Mouse (Mus musculus) granulocyte monocyte progenitor cell, adult 5-6 weeks (primary cell): Measurements from ENCODE around the gene Dact1. TPM values are rescaled to one million over a fixed set of nuclear protein-coding genes. Genes with fewer than 3 reads are reported as not detected.

Source experiments
- ATAC-seq: replicated peaks from 2 replicates; pipeline ENCODE4 v1.8.0; 2016; ENCODE audit warnings: mild to moderate bottlenecking, moderate TSS enrichment, inconsistent platforms; ENCODE audit not compliant: poor library complexity, severe bottlenecking
- total RNA-seq, 2 experiments: library from RNA; stranded (forward) in 1 of 2; stranded (reverse) in 1 of 2; fragments of 200-712, 200-1000 nt in 1 of 2; fragments of >200 nt in 1 of 2; fragmentation: Nextera tagmentation in 1 of 2; gene quantifications; 2 replicates each; pipeline ENCODE4 v1.2.3; 2014 to 2017

Dact1 gene
- total RNA-seq, 2 experiments from 2014 or later: 0.80 TPM; not detected in 1

DNA sequence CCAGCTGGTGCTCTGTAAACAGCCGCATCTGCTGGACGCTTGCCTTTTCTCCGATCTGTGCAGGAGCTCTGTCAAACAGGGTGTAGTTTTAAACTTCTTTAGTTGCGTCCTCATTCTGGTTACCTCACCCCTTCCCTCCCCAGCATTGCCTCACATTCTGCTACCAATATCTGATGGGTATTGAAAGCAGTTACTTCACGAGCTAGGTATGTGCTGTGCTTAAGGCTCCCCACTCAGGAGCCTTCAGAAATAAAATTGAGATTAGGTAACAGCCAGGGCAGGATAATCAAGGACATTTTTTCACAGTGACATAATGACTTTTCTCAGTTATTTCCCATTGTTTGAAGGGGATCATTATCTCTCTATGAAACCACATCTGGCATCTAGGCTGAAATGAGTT lies 23.9 kb downstream of the Dact1 start:
- no peak for ATAC-seq

- ATAC-seq: no peak
Observed at GRCm38 (mm10) chr12:71337025-71337582, 27.4 kb downstream of the Dact1 start.

- ATAC-seq: no peak
Observed at GRCm38 (mm10) chr12:71337896-71338463, 28.3 kb downstream of the Dact1 start.

DNA sequence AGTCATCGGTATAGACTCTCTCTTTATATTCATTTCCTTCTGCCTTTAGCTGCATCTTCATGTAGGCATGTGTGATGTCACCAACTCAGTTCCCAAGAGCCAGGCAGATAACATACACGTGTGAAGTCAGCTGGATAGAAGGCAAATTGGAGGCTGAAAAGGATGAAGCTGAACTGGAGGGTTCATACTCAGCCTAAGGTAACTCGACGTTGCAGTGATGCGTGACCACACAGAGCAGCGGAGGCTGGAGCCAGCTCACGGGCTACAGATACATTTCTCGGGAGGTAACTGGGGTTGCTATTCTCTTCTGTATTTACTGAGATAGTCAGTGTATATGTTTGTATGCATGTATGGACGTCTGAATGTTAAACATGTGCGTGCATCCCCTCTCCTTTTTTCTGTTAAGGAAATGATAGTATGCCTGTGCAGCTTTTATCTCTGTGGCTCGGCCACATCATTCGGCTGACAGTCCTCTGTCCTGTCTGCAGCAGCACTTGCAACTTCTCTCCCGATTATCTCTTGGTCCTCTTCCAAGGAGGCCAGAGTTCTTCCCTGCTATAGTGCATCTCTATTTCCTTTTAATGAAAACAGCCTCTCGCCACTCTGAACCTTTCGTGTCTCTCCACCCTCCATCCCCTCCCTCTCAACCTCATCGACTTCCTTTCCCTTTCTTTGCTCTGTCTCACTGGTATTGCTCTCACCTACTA lies 29.6 kb downstream of the Dact1 start:
- ATAC-seq: no peak

- ATAC-seq: no peak
Observed at GRCm38 (mm10) chr12:71342397-71342796, 32.7 kb downstream of the Dact1 start.

DNA sequence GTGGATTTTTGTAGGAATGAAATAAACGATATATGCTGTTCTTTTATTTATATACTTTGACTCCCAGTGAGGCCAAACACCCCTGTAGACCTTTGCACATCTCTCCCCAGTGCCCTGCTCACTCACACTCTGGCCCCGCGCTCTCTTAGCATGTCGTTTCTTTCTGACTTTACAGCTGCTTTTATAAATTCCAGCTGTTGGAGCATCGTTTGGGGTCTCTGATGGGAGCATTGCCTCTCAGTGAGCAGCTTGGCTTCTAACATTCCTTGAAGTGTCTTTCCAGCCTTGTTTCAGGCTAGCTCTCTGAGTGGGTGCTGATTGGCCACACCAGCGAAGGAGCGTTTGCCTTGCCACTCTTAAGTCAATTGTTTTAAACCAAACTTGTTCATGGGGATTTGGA lies 35.8 kb downstream of the Dact1 start:
- ATAC-seq: no peak

DNA sequence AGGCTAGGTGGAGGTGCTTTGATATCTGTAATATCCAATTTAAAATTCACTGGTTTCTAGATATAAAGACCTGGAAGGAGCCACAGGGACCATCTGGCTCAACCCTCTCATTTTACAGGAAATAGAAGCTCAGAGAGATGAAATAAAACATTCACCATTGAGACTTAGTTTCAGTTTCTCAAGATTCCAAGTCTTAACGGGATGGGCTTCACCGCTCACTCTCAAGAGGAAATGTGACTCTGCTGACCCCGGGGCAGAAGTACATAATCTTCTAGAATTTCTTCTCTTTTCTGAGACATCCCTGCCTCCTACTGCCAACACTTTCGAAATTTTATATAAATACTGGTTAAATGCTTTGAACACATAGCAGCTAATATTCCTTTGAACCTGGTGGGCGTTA lies 36.4 kb downstream of the Dact1 start:
- no peak; the same call in 1 of the 2 replicates for ATAC-seq

GRCm38 (mm10) chr12:71348401-71348896 lies 38.8 kb downstream of the Dact1 start:
- ATAC-seq: no peak

GRCm38 (mm10) chr12:71350077-71350476 lies 40.4 kb downstream of the Dact1 start:
- no peak for ATAC-seq

DNA sequence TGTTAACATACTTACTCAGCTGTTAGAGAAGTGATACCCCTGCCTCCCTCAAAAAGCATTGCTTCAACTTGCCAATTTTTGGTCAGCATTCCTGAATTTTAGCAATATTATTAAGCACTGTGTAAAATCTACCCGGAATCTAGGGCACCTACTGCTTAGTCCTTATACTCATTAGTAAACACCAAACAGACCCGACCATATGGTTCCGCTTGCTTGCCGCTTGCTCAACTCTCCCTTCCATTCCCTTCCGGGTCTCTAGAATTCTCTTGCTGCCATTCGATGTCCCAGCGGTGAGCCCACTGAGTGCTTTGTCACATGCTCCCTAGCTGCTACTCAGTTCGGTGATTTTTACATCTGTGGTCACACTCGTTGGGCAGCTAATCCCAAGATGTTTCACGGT lies 45.0 kb downstream of the Dact1 start:
- ATAC-seq: no peak

- ATAC-seq: no peak
Observed at GRCm38 (mm10) chr12:71355092-71355491, 45.4 kb downstream of the Dact1 start.

- ATAC-seq: no peak; the same call in 1 of the 2 replicates
Observed at GRCm38 (mm10) chr12:71361616-71362015, 51.9 kb downstream of the Dact1 start.

DNA sequence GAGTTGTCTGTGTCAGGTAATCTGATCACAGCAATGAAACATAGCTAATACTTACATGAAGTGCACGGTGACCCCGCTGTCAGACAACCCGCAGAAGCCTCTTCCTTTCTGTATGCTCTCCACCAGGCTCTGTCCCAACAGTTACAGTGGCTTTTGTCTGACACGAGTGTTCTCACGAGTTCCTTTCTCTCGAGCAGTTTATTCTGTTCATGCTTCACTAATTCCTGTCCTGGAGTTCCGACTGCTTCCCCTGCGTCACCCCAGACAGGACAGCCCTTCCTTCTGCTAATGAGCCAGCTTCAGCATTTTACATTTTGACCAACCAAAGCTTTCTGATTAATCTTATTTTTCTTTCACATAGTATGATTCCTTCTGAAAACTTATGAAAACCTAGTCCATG lies 52.7 kb downstream of the Dact1 start:
- ATAC-seq: no peak

DNA sequence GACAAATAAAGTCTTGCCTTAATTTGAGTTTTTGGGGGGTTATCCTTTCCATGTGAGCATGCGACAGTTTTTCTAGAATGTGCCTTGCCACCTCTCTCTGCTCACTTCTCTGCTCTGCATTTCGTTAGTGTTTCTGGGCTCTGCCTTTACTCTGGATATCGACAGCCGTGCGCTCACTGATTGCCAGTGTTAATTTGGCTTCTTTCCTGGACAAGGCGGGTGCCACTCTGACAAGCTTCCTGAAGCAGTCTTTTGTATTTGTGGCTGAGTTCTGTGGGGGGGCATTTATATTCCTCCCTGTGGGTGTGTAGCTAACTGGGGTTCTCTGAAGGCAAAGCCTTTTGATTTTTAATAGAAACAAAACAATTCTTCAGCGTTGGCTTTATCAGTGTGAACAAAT lies 54.4 kb downstream of the Dact1 start:
- ATAC-seq: no peak

DNA sequence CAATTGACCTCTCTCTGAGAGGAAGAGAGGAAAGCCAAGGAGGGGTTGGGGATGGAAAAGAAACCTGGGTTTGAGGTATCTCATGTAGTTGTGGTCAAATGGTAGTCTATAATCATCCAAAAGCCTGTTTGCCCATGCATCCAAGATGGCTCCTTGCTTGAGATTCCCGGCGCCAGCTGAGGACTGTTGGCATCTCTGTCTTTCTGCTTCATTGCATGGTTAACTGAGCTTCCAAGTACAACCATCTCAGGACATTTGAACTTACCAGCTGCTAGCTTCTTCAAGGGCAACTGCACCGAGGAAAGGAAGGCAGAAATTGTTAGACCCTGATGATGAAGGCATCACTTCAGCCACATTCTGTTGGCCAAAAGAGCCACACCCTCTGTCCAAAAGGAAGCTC lies 54.8 kb downstream of the Dact1 start:
- no peak for ATAC-seq

- ATAC-seq: no peak
Observed at GRCm38 (mm10) chr12:71365208-71365607, 55.5 kb downstream of the Dact1 start.

DNA sequence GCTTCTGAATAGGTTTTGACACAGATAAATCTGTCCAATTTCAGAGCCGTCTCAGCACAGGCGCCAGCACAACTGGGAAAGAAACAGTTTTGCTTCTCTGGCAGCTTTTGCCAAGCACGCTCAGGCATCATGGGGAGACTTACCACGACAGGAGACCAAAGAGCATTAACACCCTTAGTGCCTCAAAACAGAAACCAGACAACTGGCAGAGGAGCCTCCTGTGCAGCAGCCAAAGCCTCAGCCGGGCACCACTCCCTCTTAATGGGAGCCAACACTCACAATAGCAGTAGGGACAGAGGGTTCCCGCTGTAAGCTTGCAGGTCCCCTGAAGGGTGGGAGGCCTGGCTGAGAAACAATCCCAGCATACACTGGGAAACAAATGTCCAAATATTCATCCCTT lies 56.5 kb downstream of the Dact1 start:
- ATAC-seq: no peak

DNA sequence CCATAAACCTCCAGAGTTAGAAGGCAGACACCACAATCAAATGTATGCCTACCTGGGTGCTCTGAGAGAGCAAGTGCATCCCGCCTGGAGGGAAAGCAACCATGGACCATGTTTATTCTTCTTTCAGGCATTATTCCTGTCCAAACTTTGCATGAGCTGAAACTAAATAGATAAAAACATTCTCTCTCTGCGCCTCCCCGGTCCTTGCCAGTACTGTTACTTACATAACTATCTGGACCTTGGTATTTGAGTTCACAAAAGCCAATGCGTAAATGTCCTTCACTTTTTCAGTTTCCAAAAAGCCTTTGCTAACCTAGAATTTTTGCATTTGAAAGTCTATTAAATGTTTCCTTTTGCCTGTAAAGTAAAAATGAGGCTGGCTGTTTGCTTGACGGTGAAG lies 58.9 kb downstream of the Dact1 start:
- ATAC-seq: no peak
